Comparison of ENCODE assay signal across 7 mouse cellular contexts in genomic region chr6:89354076-89354475, GRCm38 (mm10). TPM values are rescaled to one million over a fixed set of nuclear protein-coding genes. Genes with fewer than 3 reads are reported as not detected.
DNase-seq lines count a peak whose midpoint lies in the region; ATAC-seq lines count a peak whose summit lies in the region.

No protein-coding gene starts in this region.

- 71% methylated on average over 5 of the region's 5 CpGs for WGBS in heart, embryonic 11.5 days (ENCODE audit: insufficient replicate concordance)
- WGBS in midbrain, embryonic 10.5 days = 87% methylated on average over 5 of the region's 5 CpGs
- WGBS in midbrain, embryonic 15.5 days = 73% methylated on average over 5 of the region's 5 CpGs
- 66% methylated on average over 5 of the region's 5 CpGs for WGBS in embryonic facial prominence, embryonic 13.5 days
- 62% methylated on average over 5 of the region's 5 CpGs for WGBS in stomach, embryonic 15.5 days

- H3K4me1 ChIP-seq in heart, embryonic 11.5 days (ENCODE audit: control insufficient read depth, insufficient read depth, low read length) = peaks cover 55% of the 10 kb centered on the region
- peaks cover 90% of the 10 kb centered on the region for H3K4me1 ChIP-seq in midbrain, embryonic 10.5 days
- peaks cover 96% of the 10 kb centered on the region for H3K4me1 ChIP-seq in midbrain, embryonic 15.5 days
- H3K4me1 ChIP-seq in embryonic facial prominence, embryonic 13.5 days = peaks cover 72% of the 10 kb centered on the region
- H3K4me1 ChIP-seq in stomach, embryonic 15.5 days = peaks cover 49% of the 10 kb centered on the region

- DNase-seq in heart, adult 18-20 months = no peak
- no peak for DNase-seq in midbrain, embryonic 10.5 days (ENCODE audit: low spot score)

- peaks cover 8% of the 10 kb centered on the region for H3K36me3 ChIP-seq in heart, embryonic 11.5 days (ENCODE audit: control insufficient read depth, insufficient read depth, low read length)
- H3K36me3 ChIP-seq in midbrain, embryonic 10.5 days = peaks cover 87% of the 10 kb centered on the region
- peaks cover 19% of the 10 kb centered on the region; the same call in 1 of the 2 replicates for H3K36me3 ChIP-seq in midbrain, embryonic 15.5 days (replicated peaks)
- H3K36me3 ChIP-seq in embryonic facial prominence, embryonic 13.5 days = peaks cover 71% of the 10 kb centered on the region
- H3K36me3 ChIP-seq in stomach, embryonic 15.5 days = peaks cover 12% of the 10 kb centered on the region; the same call in 1 of the 2 replicates

- H3K9me3 ChIP-seq in heart, embryonic 11.5 days (replicated peaks; ENCODE audit: control insufficient read depth, low read length) = no peaks in the 10 kb centered on the region
- H3K9me3 ChIP-seq in midbrain, embryonic 10.5 days (replicated peaks) = no peaks in the 10 kb centered on the region
- H3K9me3 ChIP-seq in midbrain, embryonic 15.5 days = no peaks in the 10 kb centered on the region
- no peaks in the 10 kb centered on the region for H3K9me3 ChIP-seq in embryonic facial prominence, embryonic 13.5 days
- no peaks in the 10 kb centered on the region for H3K9me3 ChIP-seq in stomach, embryonic 15.5 days

- H3K27me3 ChIP-seq in heart, embryonic 11.5 days (ENCODE audit: control insufficient read depth, insufficient read depth, low read length) = no peaks in the 10 kb centered on the region
- no peaks in the 10 kb centered on the region for H3K27me3 ChIP-seq in midbrain, embryonic 10.5 days (ENCODE audit: low read depth, poor library complexity, severe bottlenecking)
- H3K27me3 ChIP-seq in midbrain, embryonic 15.5 days (replicated peaks) = no peaks in the 10 kb centered on the region
- H3K27me3 ChIP-seq in embryonic facial prominence, embryonic 13.5 days = no peaks in the 10 kb centered on the region
- no peaks in the 10 kb centered on the region for H3K27me3 ChIP-seq in stomach, embryonic 15.5 days (replicated peaks)

- no peak overlapping the region for H3K4me2 ChIP-seq in heart, embryonic 11.5 days
- no peak overlapping the region for H3K4me2 ChIP-seq in midbrain, embryonic 15.5 days
- H3K4me2 ChIP-seq in embryonic facial prominence, embryonic 13.5 days = no peak overlapping the region
- no peak overlapping the region for H3K4me2 ChIP-seq in stomach, embryonic 15.5 days

- no peak for ATAC-seq in heart, embryonic 11.5 days (replicated peaks; ENCODE audit: insufficient number of reproducible peaks, low FRiP score, low TSS enrichment)
- no peak for ATAC-seq in midbrain, embryonic 15.5 days (replicated peaks)
- no peak for ATAC-seq in embryonic facial prominence, embryonic 13.5 days (ENCODE audit: insufficient number of reproducible peaks, insufficient read depth, low FRiP score, low TSS enrichment, low read depth)
- no peak for ATAC-seq in stomach, embryonic 15.5 days (ENCODE audit: insufficient read depth, low FRiP score, low read depth)
- ATAC-seq in erythroid progenitor cell, adult 5-6 weeks (replicated peaks; ENCODE audit: low FRiP score, poor library complexity, severe bottlenecking) = no peak

- no peak overlapping the region for H3K27ac ChIP-seq in heart, embryonic 11.5 days (ENCODE audit: low read depth, low read length)
- peak overlapping the region; percentile 25; the same call in 1 of the 2 replicates for H3K27ac ChIP-seq in midbrain, embryonic 10.5 days (replicated peaks)
- no peak overlapping the region for H3K27ac ChIP-seq in midbrain, embryonic 15.5 days
- peak overlapping the region; percentile 80 for H3K27ac ChIP-seq in embryonic facial prominence, embryonic 13.5 days
- H3K27ac ChIP-seq in stomach, embryonic 15.5 days = peak overlapping the region; percentile 59

- no peak overlapping the region for H3K4me3 ChIP-seq in heart, embryonic 11.5 days (ENCODE audit: low read depth, low read length)
- H3K4me3 ChIP-seq in midbrain, embryonic 10.5 days = no peak overlapping the region
- H3K4me3 ChIP-seq in midbrain, embryonic 15.5 days = no peak overlapping the region
- no peak overlapping the region for H3K4me3 ChIP-seq in embryonic facial prominence, embryonic 13.5 days
- H3K4me3 ChIP-seq in stomach, embryonic 15.5 days (replicated peaks) = no peak overlapping the region

- 0 out of 2 replicates have a peak overlapping the region, but pooled peaks have one; percentile 18 for H3K9ac ChIP-seq in heart, embryonic 11.5 days (ENCODE audit: low read depth, low read length)
- no peak overlapping the region for H3K9ac ChIP-seq in midbrain, embryonic 15.5 days
- H3K9ac ChIP-seq in embryonic facial prominence, embryonic 13.5 days = peak overlapping the region; percentile 28; the same call in 1 of the 2 replicates
- H3K9ac ChIP-seq in stomach, embryonic 15.5 days = no peak overlapping the region

RNA-seq across cellular contexts. Expression of gene Plxna1, which starts 8.3 kb away (rescaled TPM):
- 8.9 and 9.9 TPM in 2 replicates for polyA plus RNA-seq in heart, embryonic 11.5 days (2014; fragmentation: Nextera tagmentation; extraction: Ambion mirVana)
- total RNA-seq in heart, adult 18-20 months (2021) = 10 to 100 TPM; 21.3 to 22.7 TPM
- 24.3 and 30.4 TPM in 2 replicates for polyA plus RNA-seq in midbrain, embryonic 10.5 days (2016; fragmentation: Nextera tagmentation; extraction: Ambion mirVana)
- 85.3 and 88.3 TPM in 2 replicates for polyA plus RNA-seq in midbrain, embryonic 15.5 days (2015; fragmentation: Nextera tagmentation; extraction: Ambion mirVana)
- 27.0 and 31.8 TPM in 2 replicates for polyA plus RNA-seq in embryonic facial prominence, embryonic 13.5 days (2015; fragmentation: Nextera tagmentation; extraction: Ambion mirVana)
- polyA plus RNA-seq in stomach, embryonic 15.5 days (2015; fragmentation: Nextera tagmentation; extraction: Ambion mirVana) = 19.9 and 20.6 TPM in 2 replicates
- 2.9 and 4.6 TPM in 2 replicates for total RNA-seq in erythroid progenitor cell, adult 5-6 weeks (2015; ENCODE audit: low replicate concordance)
- 0.30 and 5.3 TPM in 2 replicates for total RNA-seq in erythroid progenitor cell, adult 5-6 weeks (2017; ENCODE audit: low replicate concordance)

Comparison
In these comparisons a context has a peak if more than half of its experiments do, and no peak if none do; other contexts are left out.
1. H3K27ac ChIP-seq: peak in midbrain, embryonic 10.5 days (single experiment), embryonic facial prominence, embryonic 13.5 days (single experiment) and stomach, embryonic 15.5 days (single experiment); none in heart, embryonic 11.5 days (single experiment) and midbrain, embryonic 15.5 days (single experiment).
2. H3K9ac ChIP-seq: peak in heart, embryonic 11.5 days (single experiment) and embryonic facial prominence, embryonic 13.5 days (single experiment); none in midbrain, embryonic 15.5 days (single experiment) and stomach, embryonic 15.5 days (single experiment).